Mouse (Mus musculus) ES-E14 (cell line): Measurements from ENCODE around the gene Slx4ip. TPM values are rescaled to one million over a fixed set of nuclear protein-coding genes. Genes with fewer than 3 reads are reported as not detected.

Experiments used
- DNase-seq: peaks from one replicate; pipeline ENCODE4 v3.0.0-alpha.2; 2013; ENCODE audit warnings: low read depth, low spot score
- H3K27ac ChIP-seq: 2 replicates; pipeline ENCODE4 v1.5.1; 2012; ENCODE audit warnings: low read depth, mild to moderate bottlenecking, low read length, moderate library complexity, mixed read lengths; ENCODE audit not compliant: poor library complexity, insufficient read depth, severe bottlenecking
- H3K36me3 ChIP-seq: 2 replicates; pipeline ENCODE4 v1.6.1; 2012; ENCODE audit warnings: mild to moderate bottlenecking, low read length, moderate library complexity, mixed read lengths; ENCODE audit not compliant: control insufficient read depth, poor library complexity, insufficient read depth, severe bottlenecking
- H3K4me1 ChIP-seq, 2 experiments: fragments of 150-350 bp in 1 of 2; sonication (generic) in 1 of 2; 2 replicates each; pipeline ENCODE4 v1.6.1; 2012; ENCODE audit warnings: low read length in 2 of 2, mild to moderate bottlenecking in 1 of 2, mixed read lengths in 1 of 2; ENCODE audit not compliant: control insufficient read depth in 2 of 2, insufficient read depth in 2 of 2, poor library complexity in 1 of 2
- H3K4me3 ChIP-seq, 2 experiments: fragments of 150-350 bp in 1 of 2; sonication (generic) in 1 of 2; 2 replicates each; pipeline ENCODE4 v1.5.1; 2012; ENCODE audit warnings: low read length in 2 of 2, low read depth in 1 of 2, mild to moderate bottlenecking in 1 of 2, mixed read lengths in 1 of 2; ENCODE audit not compliant: insufficient read depth in 1 of 2, poor library complexity in 1 of 2, severe bottlenecking in 1 of 2
- H3K9ac ChIP-seq: 2 replicates; pipeline ENCODE4 v1.6.1; 2012; ENCODE audit warnings: low read depth, mild to moderate bottlenecking, low read length, mixed read lengths; ENCODE audit not compliant: poor library complexity, insufficient read depth, severe bottlenecking
- H3K9me3 ChIP-seq: fragments of 150-350 bp; sonication (generic); 2 replicates; pipeline ENCODE4 v1.6.1; 2012; ENCODE audit warnings: low read depth, mild to moderate bottlenecking, low read length; ENCODE audit not compliant: control insufficient read depth, insufficient read depth
- CHD2 ChIP-seq: IDR thresholded peaks from 2 replicates; pipeline ENCODE4 v1.6.1; 2014; ENCODE audit warnings: mild to moderate bottlenecking, low read depth, low read length, inconsistent platforms
- HCFC1 ChIP-seq: IDR thresholded peaks from 2 replicates; pipeline ENCODE4 v1.6.1; 2012; ENCODE audit warnings: low read length, inconsistent platforms, borderline replicate concordance; ENCODE audit not compliant: insufficient read depth
- MAFK ChIP-seq: IDR thresholded peaks from 2 replicates; pipeline ENCODE4 v1.6.1; 2014; ENCODE audit warnings: mild to moderate bottlenecking, low read depth, low read length, inconsistent platforms; ENCODE audit not compliant: insufficient read depth
- ZC3H11A ChIP-seq: IDR thresholded peaks from 2 replicates; pipeline ENCODE4 v1.6.1; 2012; ENCODE audit warnings: low read depth, mild to moderate bottlenecking, inconsistent platforms, low read length, borderline replicate concordance
- ZNF384 ChIP-seq: IDR thresholded peaks from 2 replicates; pipeline ENCODE4 v1.6.1; 2012; ENCODE audit warnings: low read depth, low read length, inconsistent platforms
- in situ Hi-C, 2 experiments: fragments of 600-800 bp; cut with MboI; formaldehyde crosslinking; loops; one replicate each; pipeline ENCODE4 v1.15.1; 2025; ENCODE audit warnings: low sequenced_read_pairs in 2 of 2, inconsistent platforms in 1 of 2; ENCODE audit not compliant: unreplicated experiment in 2 of 2
- total RNA-seq: library from RNA; depleted of rRNA; stranded (reverse); fragments of 300-350 nt; gene quantifications from 2 replicates; pipeline ENCODE4 v1.2.3, GENCODE M21; 2012

The Slx4ip gene
- total RNA-seq, 1 experiment: 8.1 TPM

DNA sequence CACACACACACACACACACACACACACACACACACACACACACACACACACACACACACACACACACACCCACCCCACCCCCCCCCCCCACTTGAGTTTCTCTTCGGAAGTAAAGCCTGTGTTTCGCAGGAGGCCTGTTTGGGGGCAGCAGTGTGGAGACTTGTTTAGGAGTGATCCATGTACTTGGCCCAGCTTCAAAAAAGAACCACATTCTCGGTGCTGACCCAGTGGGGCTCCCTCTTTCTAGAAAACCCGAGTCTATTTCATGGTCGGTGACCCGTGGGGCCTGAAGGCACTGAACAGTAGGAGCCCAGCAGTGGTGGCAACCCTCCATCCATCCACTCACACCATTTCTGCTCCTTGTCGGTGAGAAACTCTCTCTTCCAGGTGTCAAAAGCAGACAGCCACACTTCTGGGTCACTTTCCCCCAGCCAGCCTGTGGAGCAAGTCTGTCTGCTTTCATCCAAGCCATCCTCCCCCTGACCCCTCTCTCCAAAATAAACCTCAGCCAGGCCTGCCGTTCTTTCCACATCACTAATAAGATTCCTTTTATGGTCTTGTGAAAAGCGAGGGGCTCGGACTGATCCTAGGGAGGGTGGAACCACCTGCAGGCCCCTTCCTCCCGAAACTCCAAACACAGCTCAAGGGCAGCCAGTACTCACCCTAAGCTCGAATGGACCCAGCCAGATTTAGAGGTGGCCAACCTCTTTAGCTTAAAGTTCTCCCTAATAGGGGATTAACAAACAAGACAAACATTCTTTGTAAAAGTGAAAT is 222.5 kb downstream of the Slx4ip start:
- no peaks in the 10 kb centered on the region for H3K36me3 ChIP-seq
- H3K27ac ChIP-seq: no peak overlapping the region
- DNase-seq: no peak
- no peaks in the 10 kb centered on the region for H3K9me3 ChIP-seq
- H3K4me1 ChIP-seq: peaks cover 2 to 6% of the 10 kb centered on the region in 2 experiments; a peak in 2 of 4 replicates
- in situ Hi-C loops: loop anchor here in 1 of 2 experiments (25.0 kb wide), 1 partner anchor 824 kb away; no protein-coding TSS in a partner anchor
- TF ChIP-seq MAFK (no peak), CHD2 (no peak), ZNF384 (no peak), HCFC1 (no peak), ZC3H11A (no peak)
- H3K9ac ChIP-seq: peak overlapping the region; percentile 69; the same call in 1 of the 2 replicates
- peak overlapping the region; percentile 87 to 92 for H3K4me3 ChIP-seq

GRCm38 (mm10) chr2:137114248-137115096 is 223.5 kb downstream of the Slx4ip start:
- H3K36me3 ChIP-seq: no peaks in the 10 kb centered on the region
- peaks cover 2 to 6% of the 10 kb centered on the region in 2 experiments; a peak in 2 of 4 replicates for H3K4me1 ChIP-seq
- H3K27ac ChIP-seq: no peak overlapping the region
- H3K9me3 ChIP-seq: no peaks in the 10 kb centered on the region
- TF ChIP-seq ZC3H11A (no peak), CHD2 (no peak), HCFC1 (no peak)
- DNase-seq: no peak
- H3K4me3 ChIP-seq: peak overlapping the region; percentile 87 to 92
- in situ Hi-C loops: loop anchor here in 1 of 2 experiments (25.0 kb wide), 1 partner anchor 823 kb away; no protein-coding TSS in a partner anchor
- H3K9ac ChIP-seq: peak overlapping the region; percentile 69

DNA sequence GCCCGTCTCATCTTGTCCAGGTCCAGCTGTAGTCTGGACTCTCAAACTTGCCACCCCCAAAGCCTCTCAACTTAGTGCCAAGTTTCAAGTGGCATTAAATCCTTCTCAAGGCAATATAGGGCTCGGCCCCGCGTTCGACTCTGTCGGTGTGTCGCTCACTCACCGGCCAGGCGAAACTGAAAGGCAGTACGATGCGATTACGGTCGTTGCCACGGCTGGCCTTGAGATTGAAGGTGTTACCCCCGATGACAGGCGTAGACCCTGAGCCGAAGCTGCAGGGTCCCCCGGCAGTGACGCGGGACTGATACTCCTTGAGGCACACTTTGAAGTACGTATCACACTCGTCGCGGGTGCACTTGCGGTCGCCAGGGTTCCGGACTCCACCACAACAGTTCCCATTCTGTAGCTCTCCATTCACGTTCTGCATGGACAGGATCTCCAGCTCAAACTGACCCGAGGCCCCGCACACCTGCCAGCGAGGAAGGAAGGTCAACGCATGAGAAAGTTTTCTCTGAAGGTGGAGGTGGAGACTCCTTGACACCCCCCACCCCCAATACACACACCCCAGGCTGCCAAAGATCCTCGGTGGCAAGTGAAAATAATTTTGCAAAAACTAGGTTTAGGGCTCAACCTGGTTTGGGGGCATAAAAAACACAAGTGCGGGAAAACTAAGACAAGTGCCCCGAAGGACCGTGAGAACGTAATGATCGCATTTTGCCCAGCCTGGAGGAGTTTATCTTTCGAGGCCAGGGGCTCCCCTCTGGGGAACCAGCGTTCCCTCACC is 224.4 kb downstream of the Slx4ip start:
- 0 out of 2 replicates have a peak overlapping the region, but pooled peaks have one; percentile 86 for H3K27ac ChIP-seq

More for the DNA sequence above, 224.4 kb downstream of the Slx4ip start:
- Histone ChIP-seq H3K9ac (peak overlapping the region; percentile 76), H3K4me1 (peaks cover 0 to 2% of the 10 kb centered on the region in 2 experiments; a peak in 1 of 4 replicates), H3K9me3 (no peaks in the 10 kb centered on the region), H3K36me3 (no peaks in the 10 kb centered on the region), H3K4me3 (peak overlapping the region; percentile 87 to 92)
- no peak for TF ChIP-seq CHD2
- TF ChIP-seq HCFC1: no peak
- TF ChIP-seq ZC3H11A: no peak
- no peak for TF ChIP-seq ZNF384
- TF ChIP-seq MAFK: no peak
- DNase-seq: no peak
- in situ Hi-C loops: loop anchor here in 1 of 2 experiments (25.0 kb wide), 1 partner anchor 822 kb away; no protein-coding TSS in a partner anchor
